Mouse (Mus musculus): ENCODE measurements at regions not wholly inside any gene's neighbourhood (a gene's known extent, or its start where the extent isn't known, plus 50 kb on each side); places are given as distances from the start of the nearest gene placed in this dataset.

DNA sequence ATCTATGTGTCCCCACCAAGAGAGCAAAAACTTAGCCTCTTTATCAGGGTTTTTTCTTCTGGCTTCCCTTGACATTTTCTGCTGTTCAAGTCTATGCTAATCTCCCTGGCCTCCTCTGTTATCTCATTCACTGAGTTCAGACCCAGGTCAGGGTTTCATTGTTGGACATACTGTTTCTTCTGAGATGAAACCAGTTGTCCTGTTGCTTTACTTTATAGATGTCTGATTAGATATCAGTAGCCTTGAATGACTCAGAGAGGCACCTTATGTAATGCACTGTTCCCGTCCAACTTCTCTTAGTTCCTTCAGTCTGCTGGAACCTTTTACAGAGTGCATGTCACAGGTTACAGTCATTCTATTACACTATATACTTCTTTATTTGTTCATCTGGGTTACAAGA, 93.5 kb upstream of the Nsun6 start:
- TF ChIP-seq EP300 (IDR thresholded peaks at IDR 0.05; ENCODE audit: insufficient read depth, low read depth, low read length) (no peak), CTCF (IDR thresholded peaks at IDR 0.05; ENCODE audit: low read depth, low read length) (no peak), POLR2A (IDR thresholded peaks at IDR 0.05; ENCODE audit: insufficient read depth, low read length) (no peak)
- Histone ChIP-seq H3K4me3 (ENCODE audit: low read depth, low read length) (no peak overlapping the region), H3K27me3 (ENCODE audit: control insufficient read depth, insufficient read depth, low read length, poor library complexity, severe bottlenecking) (no peaks in the 10 kb centered on the region), H3K9me3 (replicated peaks; ENCODE audit: control insufficient read depth, insufficient read depth, low read length, poor library complexity, severe bottlenecking) (no peaks in the 10 kb centered on the region), H3K27ac (ENCODE audit: insufficient read depth, low read length) (no peak overlapping the region), H3K36me3 (ENCODE audit: control insufficient read depth, insufficient read depth, low read length, poor library complexity, severe bottlenecking) (no peaks in the 10 kb centered on the region), H3K4me1 (ENCODE audit: control insufficient read depth, insufficient read depth, low read length) (no peaks in the 10 kb centered on the region), H3K9ac (ENCODE audit: low read depth, poor library complexity, severe bottlenecking) (no peak overlapping the region)

- Histone ChIP-seq H3K4me1 (ENCODE audit: control insufficient read depth, insufficient read depth, low read length) (no peaks in the 10 kb centered on the region), H3K36me3 (ENCODE audit: control insufficient read depth, insufficient read depth, low read length, poor library complexity, severe bottlenecking) (no peaks in the 10 kb centered on the region), H3K27ac (ENCODE audit: insufficient read depth, low read length) (no peak overlapping the region), H3K9me3 (replicated peaks; ENCODE audit: control insufficient read depth, insufficient read depth, low read length, poor library complexity, severe bottlenecking) (no peaks in the 10 kb centered on the region), H3K9ac (ENCODE audit: low read depth, poor library complexity, severe bottlenecking) (no peak overlapping the region), H3K27me3 (ENCODE audit: control insufficient read depth, insufficient read depth, low read length, poor library complexity, severe bottlenecking) (no peaks in the 10 kb centered on the region), H3K4me3 (ENCODE audit: low read depth, low read length) (no peak overlapping the region)
- TF ChIP-seq POLR2A (IDR thresholded peaks at IDR 0.05; ENCODE audit: insufficient read depth, low read length) (no peak), CTCF (IDR thresholded peaks at IDR 0.05; ENCODE audit: low read depth, low read length) (no peak), EP300 (IDR thresholded peaks at IDR 0.05; ENCODE audit: insufficient read depth, low read depth, low read length) (no peak)
These were observed 92.1 kb upstream of the Nsun6 start for GRCm38 (mm10) chr2:15146986-15147385.

DNA sequence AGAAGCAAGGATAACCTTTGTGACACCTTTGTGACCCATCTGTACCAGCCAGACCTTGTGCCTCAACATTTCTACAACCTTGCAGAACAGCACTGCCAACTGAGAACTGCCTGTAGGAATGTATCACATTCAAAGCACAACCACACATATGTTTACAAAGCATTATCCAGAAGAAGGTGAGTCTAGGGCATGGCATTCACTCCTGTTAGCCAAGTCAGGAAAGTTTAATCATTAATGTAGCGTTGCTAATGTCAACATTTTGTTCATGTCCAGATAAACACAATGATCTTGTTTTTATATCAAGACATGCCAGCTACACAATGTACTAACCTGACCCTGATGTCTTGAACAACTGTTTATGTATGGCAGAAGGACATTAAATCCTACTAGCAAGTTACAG, 91.5 kb upstream of the Nsun6 start:
- no peak overlapping the region for H3K9ac ChIP-seq (ENCODE audit: low read depth, poor library complexity, severe bottlenecking)
- no peaks in the 10 kb centered on the region for H3K36me3 ChIP-seq (ENCODE audit: control insufficient read depth, insufficient read depth, low read length, poor library complexity, severe bottlenecking)
- H3K4me1 ChIP-seq (ENCODE audit: control insufficient read depth, insufficient read depth, low read length), result no peaks in the 10 kb centered on the region
- H3K27ac ChIP-seq (ENCODE audit: insufficient read depth, low read length), result no peak overlapping the region
- no peaks in the 10 kb centered on the region for H3K27me3 ChIP-seq (ENCODE audit: control insufficient read depth, insufficient read depth, low read length, poor library complexity, severe bottlenecking)
- TF ChIP-seq EP300 (IDR thresholded peaks at IDR 0.05; ENCODE audit: insufficient read depth, low read depth, low read length) (no peak), CTCF (IDR thresholded peaks at IDR 0.05; ENCODE audit: low read depth, low read length) (no peak), POLR2A (IDR thresholded peaks at IDR 0.05; ENCODE audit: insufficient read depth, low read length) (no peak)
- H3K9me3 ChIP-seq (replicated peaks; ENCODE audit: control insufficient read depth, insufficient read depth, low read length, poor library complexity, severe bottlenecking), result no peaks in the 10 kb centered on the region
- H3K4me3 ChIP-seq (ENCODE audit: low read depth, low read length), result no peak overlapping the region

- Histone ChIP-seq H3K27me3 (ENCODE audit: control insufficient read depth, insufficient read depth, low read length, poor library complexity, severe bottlenecking) (no peaks in the 10 kb centered on the region), H3K4me1 (ENCODE audit: control insufficient read depth, insufficient read depth, low read length) (no peaks in the 10 kb centered on the region), H3K36me3 (ENCODE audit: control insufficient read depth, insufficient read depth, low read length, poor library complexity, severe bottlenecking) (no peaks in the 10 kb centered on the region), H3K9ac (ENCODE audit: low read depth, poor library complexity, severe bottlenecking) (no peak overlapping the region), H3K9me3 (replicated peaks; ENCODE audit: control insufficient read depth, insufficient read depth, low read length, poor library complexity, severe bottlenecking) (no peaks in the 10 kb centered on the region), H3K4me3 (ENCODE audit: low read depth, low read length) (no peak overlapping the region), H3K27ac (ENCODE audit: insufficient read depth, low read length) (no peak overlapping the region)
- TF ChIP-seq CTCF (IDR thresholded peaks at IDR 0.05; ENCODE audit: low read depth, low read length) (no peak), POLR2A (IDR thresholded peaks at IDR 0.05; ENCODE audit: insufficient read depth, low read length) (no peak), EP300 (IDR thresholded peaks at IDR 0.05; ENCODE audit: insufficient read depth, low read depth, low read length) (no peak)
These were observed 89.9 kb upstream of the Nsun6 start for GRCm38 (mm10) chr2:15144781-15145180.

- Histone ChIP-seq H3K9ac (ENCODE audit: low read depth, poor library complexity, severe bottlenecking) (no peak overlapping the region), H3K4me3 (ENCODE audit: low read depth, low read length) (no peak overlapping the region), H3K4me1 (ENCODE audit: control insufficient read depth, insufficient read depth, low read length) (no peaks in the 10 kb centered on the region), H3K36me3 (ENCODE audit: control insufficient read depth, insufficient read depth, low read length, poor library complexity, severe bottlenecking) (no peaks in the 10 kb centered on the region), H3K27me3 (ENCODE audit: control insufficient read depth, insufficient read depth, low read length, poor library complexity, severe bottlenecking) (no peaks in the 10 kb centered on the region), H3K9me3 (replicated peaks; ENCODE audit: control insufficient read depth, insufficient read depth, low read length, poor library complexity, severe bottlenecking) (no peaks in the 10 kb centered on the region), H3K27ac (ENCODE audit: insufficient read depth, low read length) (no peak overlapping the region)
- TF ChIP-seq CTCF (IDR thresholded peaks at IDR 0.05; ENCODE audit: low read depth, low read length) (no peak), EP300 (IDR thresholded peaks at IDR 0.05; ENCODE audit: insufficient read depth, low read depth, low read length) (no peak), POLR2A (IDR thresholded peaks at IDR 0.05; ENCODE audit: insufficient read depth, low read length) (no peak)
These were observed 85.0 kb upstream of the Nsun6 start for GRCm38 (mm10) chr2:15139877-15140276.

Data from ES-Bruce4 (cell line).